Mouse (Mus musculus): Measurements from ENCODE around the gene Mbip. TPM values are rescaled to one million over a fixed set of nuclear protein-coding genes. Genes with fewer than 3 reads are reported as not detected.

The Mbip gene
- total RNA-seq, 2 experiments from 2014 or later = 25.5 to 27.1 TPM

GRCm38 (mm10) chr12:56288548-56288947, 57.1 kb downstream of the Mbip start:
- DNase-seq = no peak

DNA sequence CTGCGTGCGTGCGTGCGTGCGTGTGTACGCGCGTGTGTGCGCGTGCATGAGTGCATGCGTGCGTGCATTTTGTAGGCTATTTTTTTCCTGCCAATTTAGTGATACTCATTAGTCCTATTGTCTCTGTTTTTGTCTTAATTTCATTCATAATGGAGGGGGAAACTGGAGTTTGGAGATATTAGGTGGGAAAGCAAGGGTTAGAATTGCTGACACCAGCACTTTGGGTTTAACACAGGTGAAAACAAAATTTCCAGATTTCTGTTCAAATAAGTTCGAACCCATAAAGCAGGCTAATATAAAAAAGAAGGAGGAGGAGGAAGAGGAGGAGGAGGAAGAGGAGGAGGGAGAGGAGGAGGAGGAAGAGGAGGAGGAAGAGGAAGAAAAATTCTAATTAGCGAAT, 58.9 kb downstream of the Mbip start:
- no peak for DNase-seq

DNA sequence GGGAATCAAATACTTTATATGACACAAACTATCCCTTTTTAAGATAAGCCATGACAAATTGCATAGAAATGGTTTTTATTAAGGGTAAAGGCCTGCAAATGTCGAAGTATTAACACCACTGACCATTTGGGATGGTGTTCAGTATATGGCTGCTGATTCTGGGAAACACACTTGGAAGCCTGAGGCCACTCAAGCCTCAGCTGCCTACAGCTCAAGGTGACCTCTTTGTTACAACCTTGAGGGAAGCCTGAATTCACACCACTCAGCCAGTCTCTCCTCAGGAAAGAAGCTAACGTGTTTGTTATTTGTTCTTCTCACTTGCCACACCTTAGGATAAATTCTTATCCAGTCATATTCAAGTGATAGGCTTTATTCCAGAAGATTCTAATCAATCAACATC, 61.5 kb downstream of the Mbip start:
- no peak for DNase-seq

- DNase-seq = no peak
These were observed 64.0 kb downstream of the Mbip start for GRCm38 (mm10) chr12:56281649-56282048.

Other genes starting within 250 kb of the Mbip start
- under 1 TPM; 0.23 to 0.65 TPM for gene Nkx2-1, start 191.0 kb upstream of the Mbip start, total RNA-seq (2021)

Measured in layer of hippocampus, postnatal 36 days (tissue).